Mouse (Mus musculus): ENCODE data around the gene Myt1l.

Gene Myt1l

GRCm38 (mm10) chr12:29816130-29816529, 287.9 kb downstream of the Myt1l start:
- DNase-seq (ENCODE audit: low read depth, low spot score), result no peak

DNA sequence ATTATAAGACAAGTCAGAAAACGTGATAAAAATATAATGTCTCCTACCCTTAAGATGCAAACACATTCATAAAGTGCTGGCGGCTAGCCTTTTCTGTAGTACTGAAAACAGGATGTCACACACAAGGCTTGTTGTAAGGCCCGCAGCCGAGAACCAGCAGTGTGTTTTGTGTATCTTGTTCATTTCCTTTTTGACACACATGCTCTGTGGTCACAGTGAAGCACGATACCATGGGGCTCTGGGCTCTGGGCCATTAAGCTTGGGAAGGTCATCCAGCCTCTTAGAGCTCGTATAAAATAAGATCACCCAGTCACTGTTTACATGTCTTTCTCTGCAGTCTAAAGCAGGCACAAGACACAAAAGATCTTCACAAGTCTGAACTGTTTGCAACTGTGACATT, 288.6 kb downstream of the Myt1l start:
- peak; percentile 72 for DNase-seq (ENCODE audit: low read depth, low spot score)

DNA sequence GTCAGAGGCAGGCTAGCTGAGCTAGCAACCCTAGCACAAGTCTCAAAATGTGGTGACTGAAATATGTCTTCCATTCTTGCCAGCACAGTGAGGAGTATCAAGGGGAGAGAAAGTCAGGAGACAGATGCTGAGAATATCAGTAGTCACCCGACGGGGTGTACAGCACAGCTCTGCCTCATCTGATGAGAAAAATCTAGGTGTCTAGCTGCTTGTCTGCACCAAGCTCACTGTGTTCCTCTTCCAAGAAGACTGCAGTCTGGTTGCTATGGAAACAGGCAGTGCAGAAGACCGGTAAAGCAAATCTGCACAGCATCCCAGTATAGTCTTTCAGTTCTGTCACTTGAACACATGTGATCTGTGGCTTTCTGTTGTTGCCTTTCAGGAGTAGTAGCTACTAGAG, 294.0 kb downstream of the Myt1l start:
- no peak for DNase-seq (ENCODE audit: low read depth, low spot score)

DNA sequence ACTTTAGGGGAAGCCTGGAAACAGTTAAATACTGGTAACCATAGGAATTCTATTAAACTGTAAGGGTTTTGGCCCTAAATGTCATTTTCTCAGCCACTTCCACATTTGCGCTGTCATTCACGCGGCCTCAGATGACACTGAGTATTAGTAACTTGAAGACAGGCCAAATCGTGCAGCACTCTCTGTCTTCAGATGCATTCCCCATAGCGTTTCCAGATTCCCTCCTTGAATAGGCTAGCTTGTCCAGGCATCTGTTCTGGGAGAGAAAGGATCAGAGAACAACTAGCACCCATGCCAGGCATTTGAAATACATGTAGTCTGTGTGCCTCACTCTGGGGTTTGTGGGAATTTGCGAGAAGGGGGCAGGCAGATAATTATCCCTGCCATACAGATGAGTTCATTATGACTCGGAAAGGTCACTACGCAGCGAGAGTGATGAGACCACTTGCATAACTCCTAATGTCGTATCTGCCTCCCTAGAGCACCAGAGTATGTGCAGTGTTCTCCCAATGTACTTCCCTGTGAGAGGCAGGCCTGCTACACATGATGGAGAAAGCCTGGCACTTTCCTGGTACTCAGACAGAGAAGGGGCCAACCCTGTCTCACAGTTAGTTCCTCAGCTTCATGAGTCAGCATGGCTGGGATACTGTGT, 295.7 kb downstream of the Myt1l start:
- DNase-seq (ENCODE audit: low read depth, low spot score), result peak; percentile 25

- no peak for DNase-seq (ENCODE audit: low read depth, low spot score)
Observed at GRCm38 (mm10) chr12:29830571-29830970, 302.4 kb downstream of the Myt1l start.

DNA sequence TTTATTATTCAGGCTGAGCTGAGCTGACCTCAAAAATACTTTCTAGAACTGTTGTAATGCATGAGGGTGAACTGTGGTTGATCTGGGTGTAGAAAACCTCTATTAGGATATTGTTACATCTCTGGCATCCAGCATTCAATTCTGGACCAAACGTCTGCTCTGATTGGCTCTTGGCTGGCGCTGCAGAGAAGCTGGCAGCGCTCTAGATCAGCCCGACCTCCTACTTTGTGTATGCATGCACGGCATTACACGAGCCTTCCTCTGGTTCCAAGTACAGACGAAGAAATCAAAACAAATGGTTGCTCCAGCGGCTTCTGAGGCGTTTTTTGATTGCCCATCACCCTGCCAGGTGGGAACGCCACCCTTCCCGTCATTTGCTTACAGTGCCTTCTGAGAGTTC, 303.2 kb downstream of the Myt1l start:
- no peak for DNase-seq (ENCODE audit: low read depth, low spot score)

GRCm38 (mm10) chr12:29837301-29837791, 309.2 kb downstream of the Myt1l start:
- DNase-seq (ENCODE audit: low read depth, low spot score), result peak; percentile 39

DNA sequence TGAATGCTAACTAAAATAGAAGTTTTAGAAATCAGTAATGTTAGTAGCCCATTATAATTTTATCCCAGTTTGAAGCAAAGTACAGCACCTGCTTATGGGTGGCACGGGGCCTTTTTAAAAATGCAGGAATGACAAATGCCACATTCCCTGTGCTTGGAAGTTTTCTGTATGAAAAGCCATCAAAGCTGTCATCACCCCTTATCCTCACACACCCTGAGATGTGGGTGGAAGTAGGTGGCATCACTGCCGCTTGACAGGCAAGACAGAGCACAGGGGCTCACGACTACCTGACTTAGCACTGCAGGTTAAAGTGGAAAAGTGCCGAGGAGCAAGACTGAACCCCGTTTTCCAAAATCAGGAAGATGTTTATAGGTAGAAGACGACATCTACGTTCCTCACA, 310.2 kb downstream of the Myt1l start:
- no peak for DNase-seq (ENCODE audit: low read depth, low spot score)

DNA sequence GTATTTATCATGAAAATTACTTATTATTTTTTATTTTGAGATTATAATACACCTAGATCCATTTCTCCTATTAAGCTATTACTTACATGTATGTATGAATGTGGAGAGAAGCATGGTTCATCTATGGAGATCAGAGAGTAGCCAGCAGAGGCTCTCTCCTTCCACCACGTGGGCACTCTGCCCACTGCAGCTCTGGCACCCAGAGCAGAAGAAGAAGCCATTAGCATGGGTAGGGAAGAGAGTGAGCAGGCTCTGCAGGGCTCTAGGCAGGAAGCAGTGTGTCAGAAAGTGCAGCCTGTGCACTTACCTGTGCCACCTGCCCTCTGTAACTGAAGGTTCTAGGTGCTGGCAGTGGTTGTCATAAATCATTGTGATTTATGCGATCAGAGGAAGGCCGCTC, 321.8 kb downstream of the Myt1l start:
- DNase-seq (ENCODE audit: low read depth, low spot score), result no peak

- DNase-seq (ENCODE audit: low read depth, low spot score), result no peak
Observed at GRCm38 (mm10) chr12:29854151-29854585, 326.0 kb downstream of the Myt1l start.

GRCm38 (mm10) chr12:29855007-29855406, 326.8 kb downstream of the Myt1l start:
- DNase-seq (ENCODE audit: low read depth, low spot score), result no peak

DNA sequence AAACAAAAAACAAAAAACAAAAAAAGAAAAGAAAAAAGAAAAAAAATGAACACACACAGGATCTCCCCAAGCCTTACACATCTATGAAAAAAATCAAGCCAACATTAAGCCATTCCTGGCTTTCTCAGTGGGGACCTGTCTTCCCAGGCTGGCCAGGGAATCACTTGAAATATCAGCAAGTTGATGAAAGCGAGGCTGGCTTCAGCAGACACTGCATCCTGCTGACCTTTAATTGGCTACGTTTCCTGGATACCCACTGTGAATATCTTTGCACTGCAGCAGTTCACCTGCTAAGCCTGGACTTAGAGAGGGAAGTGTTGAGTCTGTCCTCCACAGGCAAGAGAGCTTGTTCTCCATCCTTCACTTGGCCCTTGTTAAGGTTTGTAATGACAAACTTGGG, 332.8 kb downstream of the Myt1l start:
- no peak for DNase-seq (ENCODE audit: low read depth, low spot score)

GRCm38 (mm10) chr12:29868295-29868694, 340.1 kb downstream of the Myt1l start:
- no peak for DNase-seq (ENCODE audit: low read depth, low spot score)

- DNase-seq (ENCODE audit: low read depth, low spot score), result peak; percentile 55
Observed at GRCm38 (mm10) chr12:29868781-29869180, 340.6 kb downstream of the Myt1l start.

- DNase-seq (ENCODE audit: low read depth, low spot score), result no peak
Observed at GRCm38 (mm10) chr12:29872156-29872815, 344.1 kb downstream of the Myt1l start.

DNA sequence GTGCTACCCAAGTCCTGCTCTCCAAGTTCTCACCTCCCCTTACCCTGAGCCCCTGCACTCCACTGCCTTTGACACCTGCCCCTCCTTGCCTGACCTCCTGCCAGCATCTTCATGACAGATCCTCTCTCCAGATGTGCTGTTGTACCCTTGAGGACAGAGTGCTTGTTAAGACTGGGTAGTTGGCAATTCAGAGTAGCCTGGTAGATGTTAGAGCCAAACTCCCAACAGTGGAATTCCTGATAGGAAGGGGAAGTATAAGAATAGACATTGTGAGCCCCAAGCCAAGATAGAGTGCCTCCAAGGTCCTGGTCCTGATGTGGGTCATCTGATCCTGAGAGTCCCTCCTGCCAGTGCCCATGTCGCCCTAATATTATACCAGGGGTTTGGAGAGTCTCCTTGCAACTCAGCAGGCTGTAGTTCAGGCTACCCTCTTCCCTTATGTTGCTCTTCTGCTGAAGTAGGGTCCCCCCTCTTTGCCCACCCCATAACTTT, 345.1 kb downstream of the Myt1l start:
- no peak for DNase-seq (ENCODE audit: low read depth, low spot score)

GRCm38 (mm10) chr12:29877977-29878376, 349.8 kb downstream of the Myt1l start:
- DNase-seq (ENCODE audit: low read depth, low spot score), result no peak

GRCm38 (mm10) chr12:29882871-29883617, 354.9 kb downstream of the Myt1l start:
- DNase-seq (ENCODE audit: low read depth, low spot score), result peak; percentile 27

- no peak for DNase-seq (ENCODE audit: low read depth, low spot score)
Observed at GRCm38 (mm10) chr12:29884376-29884775, 356.2 kb downstream of the Myt1l start.

- DNase-seq (ENCODE audit: low read depth, low spot score), result peak; percentile 10
Observed at GRCm38 (mm10) chr12:29894669-29895068, 366.5 kb downstream of the Myt1l start.

DNA sequence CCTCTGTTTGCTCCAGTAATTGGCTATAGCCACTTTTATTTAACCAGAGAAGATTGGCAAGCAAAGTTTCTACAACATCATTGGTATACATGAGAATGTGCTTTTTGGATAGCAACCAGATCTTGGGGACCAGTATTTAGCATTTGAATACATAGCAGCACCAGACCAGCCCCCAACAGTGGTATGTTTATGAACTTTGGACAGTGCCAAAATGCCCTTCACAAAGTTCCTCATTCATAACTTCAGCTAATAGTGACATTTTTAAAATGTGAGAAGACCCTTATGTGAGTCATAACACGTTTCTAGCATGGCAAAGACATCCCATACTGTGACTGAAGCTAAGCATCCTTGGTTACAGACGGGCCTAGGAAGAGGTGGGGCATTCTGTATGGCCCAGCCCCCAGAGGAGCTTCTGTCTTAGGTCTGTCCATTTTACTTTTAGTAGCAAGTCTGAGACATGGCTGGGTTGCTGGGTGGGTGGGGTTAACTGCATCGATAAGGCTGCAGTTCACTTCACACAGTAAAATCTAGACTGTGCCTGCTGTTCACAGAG, 369.4 kb downstream of the Myt1l start:
- DNase-seq (ENCODE audit: low read depth, low spot score), result no peak

All from skeletal muscle tissue, adult 2 months (tissue).